Mouse (Mus musculus) retina, postnatal 1 day (tissue): ENCODE data around the gene Abcg3.
"Not testable (repeated sequence)": the region's sequence is repeated elsewhere in the genome, so short reads cannot be mapped to it uniquely, and the experiment has no call there.

ENCODE experiments used
- DNase-seq: peaks from one replicate; pipeline ENCODE4 v3.0.0-alpha.2; 2012

Abcg3 gene

DNA sequence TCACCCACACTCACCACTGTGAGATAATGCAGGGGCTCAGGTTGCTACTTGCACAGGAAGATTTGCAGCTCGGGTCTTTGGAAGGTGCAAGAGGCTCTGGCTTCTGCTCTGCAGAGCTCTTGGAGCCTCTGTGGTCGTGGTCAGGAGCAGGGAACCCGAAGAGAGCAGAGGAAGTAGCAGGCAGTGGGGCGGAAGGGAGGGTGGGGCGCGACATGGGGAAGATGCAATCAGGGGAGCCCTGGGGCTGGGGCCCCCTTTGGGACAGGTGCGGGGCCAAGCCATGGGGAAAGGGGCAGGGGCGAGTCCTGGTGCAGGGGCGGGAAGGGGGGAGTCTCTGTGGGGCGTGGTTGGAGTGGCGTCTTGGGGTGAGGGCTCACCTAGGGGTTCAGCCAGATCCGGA is at the start of gene Abcg3:
Gene Abcg3 (minus strand): TSS at position 184 of the 400 bp plus-strand sequence.
- no peak for DNase-seq

DNA sequence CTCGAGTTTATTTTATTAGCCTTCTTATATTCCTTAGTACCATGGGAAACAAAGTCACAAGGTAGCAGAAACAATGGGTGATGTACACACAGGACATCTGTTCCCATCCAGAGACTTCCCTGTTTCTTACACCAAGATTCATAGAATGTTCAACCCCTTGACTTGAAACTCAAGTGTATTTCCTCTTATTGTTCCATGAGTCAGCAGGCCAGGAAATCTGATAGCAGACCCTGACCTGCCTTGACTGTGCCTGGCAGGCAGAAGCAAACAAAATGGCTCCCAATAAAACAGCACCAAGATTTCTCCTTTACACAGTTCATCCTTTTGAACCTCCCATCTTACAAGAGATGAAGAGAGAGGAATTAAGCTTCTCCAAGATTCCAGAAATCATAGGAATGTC is 30.0 kb upstream of the Abcg3 start:
- DNase-seq: no peak

DNA sequence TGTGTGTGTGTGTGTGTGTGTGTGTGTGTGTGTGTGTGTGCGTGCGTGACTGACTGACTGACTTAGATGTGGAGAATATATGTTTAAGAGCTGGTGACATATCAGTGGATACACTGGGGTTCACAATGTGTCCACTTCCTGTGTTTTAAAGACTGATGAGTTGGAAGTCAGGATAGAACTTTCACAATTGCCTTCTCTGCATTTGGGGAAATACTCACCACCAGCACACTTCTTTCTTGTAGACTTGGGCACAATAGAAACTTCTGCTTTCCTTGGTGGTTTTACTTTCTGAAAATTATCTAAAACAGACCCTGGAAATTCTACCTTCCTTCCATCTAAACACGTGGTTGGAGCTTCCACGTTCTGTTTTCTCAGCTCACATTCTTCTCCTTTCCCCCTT is 29.1 kb upstream of the Abcg3 start:
- DNase-seq: no peak

DNA sequence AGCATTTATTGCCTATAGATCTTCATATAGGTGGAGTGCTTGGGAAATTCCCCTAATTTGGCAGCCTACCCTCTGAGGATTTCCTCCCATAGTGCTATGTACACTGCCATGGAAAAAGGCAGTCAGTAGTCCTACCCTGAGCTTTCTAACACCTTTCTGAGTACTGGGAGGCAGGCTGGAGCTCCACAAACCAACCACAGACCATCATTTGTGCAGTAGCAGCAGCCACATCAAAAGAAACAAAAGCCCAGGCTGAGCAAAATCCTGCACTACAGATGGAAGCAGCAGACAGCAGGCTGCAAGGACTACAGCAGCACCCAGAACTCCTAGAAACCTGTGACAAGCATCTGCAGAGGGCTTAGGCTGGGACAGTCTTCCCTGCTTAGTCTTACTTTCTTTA is 27.9 kb upstream of the Abcg3 start:
- DNase-seq: no peak

DNA sequence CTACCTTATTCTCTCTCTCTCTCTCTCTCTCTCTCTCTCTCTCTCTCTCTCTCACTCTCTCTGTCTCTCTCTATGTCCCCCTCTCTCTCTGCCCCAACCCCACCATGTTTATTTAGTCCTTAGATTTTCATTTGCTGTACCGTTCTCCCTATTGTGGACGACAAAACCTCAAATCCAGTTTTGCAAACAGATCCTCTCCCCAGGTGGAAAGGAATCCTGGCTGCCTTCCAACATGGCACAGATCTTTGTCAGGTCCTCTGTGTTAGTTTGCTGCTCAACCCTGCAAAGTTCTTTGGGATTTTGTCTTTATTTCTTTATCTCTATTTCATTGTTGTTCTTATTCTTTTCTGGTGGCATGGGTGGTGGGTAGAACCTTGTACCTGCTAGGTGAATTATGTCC is 6.9 kb upstream of the Abcg3 start:
- no peak for DNase-seq

DNA sequence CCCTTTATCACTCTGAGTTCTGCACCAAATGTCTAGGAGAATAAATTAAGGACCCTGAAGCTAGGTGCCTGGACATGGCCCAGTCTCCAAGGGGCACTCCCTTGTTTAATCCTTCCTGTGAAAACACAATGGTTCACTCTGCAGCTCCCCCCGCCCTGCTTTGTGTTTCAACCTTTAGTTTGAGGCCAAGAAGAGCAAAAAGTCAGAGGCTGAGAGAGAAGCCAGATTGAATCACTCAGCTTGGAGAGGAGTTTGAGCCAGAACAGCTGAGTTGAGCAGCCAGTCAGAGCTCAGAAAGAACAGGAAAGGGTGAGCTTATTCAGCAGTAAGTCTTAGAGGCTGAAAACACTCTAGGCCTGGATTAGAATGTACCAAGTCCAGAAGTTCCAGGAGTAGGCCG is 5.5 kb upstream of the Abcg3 start:
- DNase-seq: no peak

DNA sequence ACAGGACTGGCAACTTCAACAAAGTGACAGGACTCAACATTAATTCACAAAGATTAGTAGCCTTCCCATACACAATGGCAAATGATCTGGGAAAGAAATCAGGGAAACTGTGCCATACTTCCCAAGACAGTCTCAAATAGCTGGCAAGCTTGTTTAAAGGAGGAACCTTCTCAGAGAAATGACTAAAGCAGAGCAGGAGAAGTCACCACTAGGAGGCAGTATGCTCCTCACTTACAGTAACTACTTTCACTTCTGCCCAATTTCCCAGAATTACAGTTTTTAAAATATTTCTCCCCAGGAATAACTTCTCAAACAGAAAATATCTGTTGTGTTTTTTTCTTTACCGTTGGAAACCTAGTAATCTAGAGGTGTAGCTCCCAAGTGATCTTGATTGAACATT is 4.2 kb upstream of the Abcg3 start:
- peak; percentile 9 for DNase-seq

DNA sequence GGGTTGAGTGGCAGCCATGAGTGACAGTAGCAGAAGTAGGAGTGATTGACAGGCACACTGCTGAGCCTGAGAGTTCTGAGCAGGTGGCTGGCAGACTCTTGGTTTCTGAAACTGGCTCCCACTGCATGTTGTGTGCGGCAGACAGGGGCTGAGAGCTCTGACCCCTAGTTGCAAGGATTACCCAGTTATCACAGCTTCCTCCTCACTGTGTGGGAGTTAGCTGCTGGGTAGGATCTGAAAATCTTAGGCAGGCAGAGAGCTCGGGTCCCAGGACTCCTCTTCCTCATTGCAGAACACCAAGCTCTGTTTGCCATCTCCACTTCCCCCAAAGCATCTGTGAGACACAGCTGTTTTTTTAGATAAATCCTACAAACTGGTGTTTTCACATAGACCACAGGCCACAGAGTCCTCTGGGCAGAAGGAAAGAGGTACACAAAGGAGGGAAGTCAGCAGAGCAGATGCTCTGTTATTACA is 3.4 kb downstream of the Abcg3 start:
- DNase-seq: no peak

DNA sequence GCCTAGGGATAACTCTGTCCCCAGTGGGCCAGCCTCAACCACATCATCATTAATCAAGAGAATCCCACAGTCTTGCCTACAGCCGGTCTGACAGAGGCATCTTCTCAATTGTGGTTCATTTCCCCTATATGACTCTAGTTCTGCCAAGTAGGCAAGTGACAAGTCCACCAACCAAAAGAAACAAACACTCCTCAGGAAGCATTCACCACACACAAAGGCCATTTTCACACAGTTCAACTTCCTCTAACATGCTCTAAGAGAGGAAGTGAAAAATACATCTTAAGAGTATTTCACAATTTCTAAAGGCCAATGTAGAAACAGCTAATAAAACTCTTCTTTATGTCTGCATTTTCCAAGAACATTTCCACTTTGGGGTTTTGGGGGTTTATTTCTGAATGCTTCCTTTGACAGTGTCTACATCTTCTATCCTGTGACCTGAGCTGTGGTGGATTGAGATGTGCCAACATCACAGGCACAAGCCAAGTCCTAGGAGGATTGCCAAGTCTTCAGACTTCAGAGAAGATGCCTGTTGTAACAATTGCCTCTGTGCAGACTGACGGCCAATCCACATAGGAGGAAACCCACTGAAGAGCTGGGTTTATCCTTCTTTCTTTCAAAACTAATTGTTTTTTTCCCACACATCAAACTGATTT is 24.3 kb downstream of the Abcg3 start:
- no peak for DNase-seq

DNA sequence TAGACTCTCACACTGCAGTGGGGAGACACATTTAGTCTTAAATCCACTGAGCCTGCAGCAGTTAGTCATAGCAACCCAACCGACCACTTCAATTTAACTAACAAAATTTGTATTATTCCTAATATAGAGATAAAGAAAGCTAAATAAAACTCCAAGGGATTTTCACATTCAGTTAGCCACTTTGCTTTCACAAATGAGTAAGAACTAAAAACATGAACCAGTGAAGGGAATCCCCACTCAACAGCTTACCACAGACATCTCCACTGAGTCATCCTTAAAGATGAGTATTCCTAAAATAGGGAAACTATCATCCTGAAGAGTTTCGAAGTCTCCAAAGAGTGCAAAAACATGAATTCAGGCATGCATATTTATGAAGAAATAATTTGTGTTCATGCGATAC is 27.3 kb downstream of the Abcg3 start:
- no peak for DNase-seq

DNA sequence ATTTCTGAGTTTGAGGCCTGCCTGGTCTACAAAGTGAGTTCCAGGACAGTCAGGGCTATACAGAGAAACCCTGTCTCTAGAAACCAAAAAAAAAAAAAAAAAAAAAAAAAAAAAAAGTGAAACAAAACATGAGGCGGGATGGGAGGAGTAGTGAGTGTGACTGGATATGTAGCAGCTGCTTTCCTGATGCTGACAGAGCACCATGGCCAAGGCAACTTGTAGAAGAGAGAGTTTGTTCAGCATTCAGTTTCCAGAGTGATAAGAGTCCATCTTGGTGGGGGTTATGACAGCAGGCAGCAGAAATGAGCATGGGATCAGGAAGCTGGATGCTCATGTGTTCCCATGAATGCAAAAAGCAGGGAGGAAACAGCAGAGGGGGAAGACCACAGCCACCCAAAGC is 35.6 kb downstream of the Abcg3 start:
- DNase-seq: no peak

DNA sequence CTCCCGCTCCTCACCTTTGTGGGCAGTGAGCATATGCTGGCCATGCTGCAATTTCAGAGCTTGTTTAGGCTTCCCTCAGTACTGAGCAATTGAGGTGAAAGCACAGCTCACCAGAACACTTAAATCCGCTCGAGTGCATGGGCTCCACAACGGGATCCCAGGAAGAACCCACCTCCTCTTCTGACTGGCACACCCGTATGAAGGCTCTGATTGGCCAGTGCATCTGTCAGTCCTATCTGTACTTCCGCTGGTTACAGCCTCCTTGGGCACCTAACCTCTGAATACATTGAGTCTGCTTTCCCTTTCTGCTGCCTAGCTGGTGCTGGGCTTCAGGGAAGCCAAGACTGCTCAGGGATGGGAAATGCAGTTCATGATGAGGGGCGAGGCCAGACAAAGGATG is 48.4 kb downstream of the Abcg3 start:
- no peak for DNase-seq

DNA sequence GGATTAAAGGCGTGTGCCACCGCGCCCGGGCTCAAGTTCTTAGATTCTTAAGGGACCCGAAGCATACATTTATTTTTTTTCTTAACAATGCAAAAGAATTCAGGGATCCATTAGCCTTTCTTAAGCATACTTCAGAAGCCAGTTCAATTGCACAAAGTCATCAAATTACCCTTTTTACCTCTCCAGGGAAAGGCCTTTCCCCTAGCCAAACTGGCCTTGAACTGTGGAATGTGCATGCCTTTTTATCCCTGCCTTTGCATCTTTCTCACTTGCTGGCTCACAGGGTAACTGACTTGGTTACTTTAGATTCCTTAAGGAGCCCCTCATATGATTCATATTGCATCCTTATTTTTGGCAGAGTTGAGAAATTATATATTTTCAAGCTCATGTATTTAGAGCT is 76.0 kb downstream of the Abcg3 start:
- DNase-seq: not testable (repeated sequence)
